Mouse (Mus musculus) MEL (cell line): Measurements from ENCODE around the gene Plcg1. TPM values are rescaled to one million over a fixed set of nuclear protein-coding genes. Genes with fewer than 3 reads are reported as not detected.
A peak's percentile ranks its signal among the peaks of the same experiment; 100 is the strongest.

Experiments used
- DNase-seq: peaks from one replicate; pipeline ENCODE4 v3.0.0; 2011; ENCODE audit warnings: low read depth, low spot score
- H3K27ac ChIP-seq: 2 replicates; pipeline ENCODE4 v1.5.1; 2012; ENCODE audit warnings: low read depth, mild to moderate bottlenecking, control low read depth, low read length, moderate library complexity; ENCODE audit not compliant: control insufficient read depth
- H3K27me3 ChIP-seq, 2 experiments: fragments of 150-350 bp in 1 of 2; sonication (generic) in 1 of 2; 2 replicates each; pipeline ENCODE4 v1.6.1; 2012; ENCODE audit warnings: low read length in 2 of 2, mild to moderate bottlenecking in 2 of 2, improper control_type of control experiment in 1 of 2, moderate library complexity in 1 of 2; ENCODE audit not compliant: insufficient read depth in 2 of 2, control insufficient read depth in 1 of 2
- H3K36me3 ChIP-seq, 2 experiments: 2 replicates each; pipeline ENCODE4 v1.6.1; 2012 to 2014; ENCODE audit warnings: low read length in 2 of 2, improper control_type of control experiment in 1 of 2, inconsistent platforms in 1 of 2, mild to moderate bottlenecking in 1 of 2; ENCODE audit not compliant: insufficient read depth in 2 of 2, control insufficient read depth in 1 of 2
- H3K4me1 ChIP-seq, 2 experiments: fragments of 150-350 bp in 1 of 2; sonication (generic) in 1 of 2; 2 replicates each; pipeline ENCODE4 v1.6.1; 2012; ENCODE audit warnings: low read length in 2 of 2, improper control_type of control experiment in 1 of 2, mild to moderate bottlenecking in 1 of 2; ENCODE audit not compliant: insufficient read depth in 2 of 2, control insufficient read depth in 1 of 2
- H3K4me3 ChIP-seq, 2 experiments: fragments of 150-350 bp in 1 of 2; sonication (generic) in 1 of 2; 2 replicates each; pipeline ENCODE4 v1.5.1; 2012; ENCODE audit warnings: low read depth in 2 of 2, low read length in 2 of 2, mild to moderate bottlenecking in 2 of 2, moderate library complexity in 2 of 2, control low read depth in 1 of 2, improper control_type of control experiment in 1 of 2; ENCODE audit not compliant: control insufficient read depth in 1 of 2, insufficient read depth in 1 of 2
- H3K79me2 ChIP-seq: 2 replicates; pipeline ENCODE4 v1.6.1; 2012; ENCODE audit warnings: mild to moderate bottlenecking, low read length, moderate library complexity; ENCODE audit not compliant: control insufficient read depth, poor library complexity, insufficient read depth
- H3K9ac ChIP-seq: 2 replicates; pipeline ENCODE4 v1.6.1; 2012; ENCODE audit warnings: low read depth, mild to moderate bottlenecking, control low read depth, low read length, moderate library complexity; ENCODE audit not compliant: control insufficient read depth, poor library complexity, severe bottlenecking
- H3K9me3 ChIP-seq: fragments of 150-350 bp; sonication (generic); replicated peaks from 2 replicates; pipeline ENCODE4 v1.6.1; 2012; ENCODE audit warnings: mild to moderate bottlenecking, low read length, improper control_type of control experiment, moderate library complexity; ENCODE audit not compliant: insufficient read depth
- CHD1 ChIP-seq: IDR thresholded peaks from 2 replicates; pipeline ENCODE4 v1.6.1; 2012; ENCODE audit warnings: low read depth, mild to moderate bottlenecking, inconsistent platforms, low read length, improper control_type of control experiment
- CHD2 ChIP-seq: IDR thresholded peaks from 2 replicates; pipeline ENCODE4 v1.6.1; 2011; ENCODE audit warnings: low read length, improper control_type of control experiment
- CTCF ChIP-seq, 3 experiments: IDR thresholded peaks in 2 of 3; conservative IDR thresholded peaks in 1 of 3; 2 replicates each; pipeline ENCODE4 v1.5.1; 2011 to 2012; ENCODE audit warnings: low read length in 3 of 3, low read depth in 2 of 3, mild to moderate bottlenecking in 2 of 3, improper control_type of control experiment in 1 of 3, inconsistent platforms in 1 of 3, mixed read lengths in 1 of 3, moderate library complexity in 1 of 3; ENCODE audit not compliant: control insufficient read depth in 1 of 3, insufficient read depth in 1 of 3, poor library complexity in 1 of 3, severe bottlenecking in 1 of 3
- EP300 ChIP-seq, 2 experiments: IDR thresholded peaks; 2 replicates each; pipeline ENCODE4 v1.6.1; 2011; ENCODE audit warnings: improper control_type of control experiment in 2 of 2, low read length in 2 of 2, low read depth in 1 of 2, mild to moderate bottlenecking in 1 of 2
- ETS1 ChIP-seq: IDR thresholded peaks from 2 replicates; pipeline ENCODE4 v1.6.1; 2012; ENCODE audit warnings: low read depth, mild to moderate bottlenecking, inconsistent platforms, low read length, improper control_type of control experiment, moderate library complexity
- GATA1 ChIP-seq: IDR thresholded peaks from 2 replicates; pipeline ENCODE4 v1.6.1; 2011; ENCODE audit warnings: low read depth, low read length, improper control_type of control experiment
- MAZ ChIP-seq: IDR thresholded peaks from 2 replicates; pipeline ENCODE4 v1.6.1; 2012; ENCODE audit warnings: low read depth, mild to moderate bottlenecking, inconsistent platforms, low read length, improper control_type of control experiment
- MYC ChIP-seq: IDR thresholded peaks from 2 replicates; pipeline ENCODE4 v1.6.1; 2011; ENCODE audit warnings: low read depth, mild to moderate bottlenecking, low read length, improper control_type of control experiment, moderate library complexity
- POLR2A ChIP-seq, 2 experiments: IDR thresholded peaks; 2 replicates each; pipeline ENCODE4 v1.6.1; 2011 to 2012; ENCODE audit warnings: low read length in 2 of 2, mild to moderate bottlenecking in 2 of 2, control low read depth in 1 of 2, improper control_type of control experiment in 1 of 2, low read depth in 1 of 2, moderate library complexity in 1 of 2; ENCODE audit not compliant: control insufficient read depth in 1 of 2, insufficient read depth in 1 of 2, poor library complexity in 1 of 2
- POLR2AphosphoS2 ChIP-seq: IDR thresholded peaks from 2 replicates; pipeline ENCODE4 v1.6.1; 2011; ENCODE audit warnings: low read length, improper control_type of control experiment
- POLR2AphosphoS5 ChIP-seq: IDR thresholded peaks from 2 replicates; pipeline ENCODE4 v1.6.1; 2012; ENCODE audit warnings: low read depth, borderline replicate concordance, mild to moderate bottlenecking, inconsistent platforms, low read length, moderate library complexity, mixed read lengths
- RAD21 ChIP-seq: IDR thresholded peaks from 2 replicates; pipeline ENCODE4 v1.6.1; 2011; ENCODE audit warnings: mild to moderate bottlenecking, low read depth, low read length, improper control_type of control experiment
- RCOR1 ChIP-seq: IDR thresholded peaks from 2 replicates; pipeline ENCODE4 v1.6.1; 2012; ENCODE audit warnings: low read depth, mild to moderate bottlenecking, inconsistent platforms, low read length, improper control_type of control experiment
- SMC3 ChIP-seq: IDR thresholded peaks from 2 replicates; pipeline ENCODE4 v1.6.1; 2011; ENCODE audit warnings: low read depth, low read length, improper control_type of control experiment
- UBTF ChIP-seq: IDR thresholded peaks from 2 replicates; pipeline ENCODE4 v1.6.1; 2012; ENCODE audit warnings: low read depth, mild to moderate bottlenecking, inconsistent platforms, low read length, improper control_type of control experiment, moderate library complexity, borderline replicate concordance; ENCODE audit not compliant: insufficient read depth
- ZC3H11A ChIP-seq: IDR thresholded peaks from 2 replicates; pipeline ENCODE4 v1.6.1; 2012; ENCODE audit warnings: low read depth, mild to moderate bottlenecking, inconsistent platforms, low read length, improper control_type of control experiment
- ZKSCAN1 ChIP-seq: IDR thresholded peaks from 2 replicates; pipeline ENCODE4 v1.6.1; 2012; ENCODE audit warnings: low read depth, mild to moderate bottlenecking, inconsistent platforms, low read length, improper control_type of control experiment, moderate library complexity
- ZMIZ1 ChIP-seq: IDR thresholded peaks from 2 replicates; pipeline ENCODE4 v1.6.1; 2012; ENCODE audit warnings: low read depth, mild to moderate bottlenecking, inconsistent platforms, low read length, improper control_type of control experiment, moderate library complexity
- polyA plus RNA-seq, 2 experiments: library from polyadenylated mRNA; stranded (reverse) in 1 of 2; unstranded in 1 of 2; fragments of >175 nt in 1 of 2; fragments of >200 nt in 1 of 2; gene quantifications; 2 replicates each; pipeline versions ENCODE4 v1.2.1 to v1.2.4; 2012; ENCODE audit warnings: low replicate concordance in 2 of 2, low read depth in 1 of 2; ENCODE audit not compliant: insufficient read length in 2 of 2, insufficient read depth in 1 of 2, missing spikeins in 1 of 2
- total RNA-seq: library from RNA; depleted of rRNA; stranded (reverse); fragments of 300-350 nt; gene quantifications from 2 replicates; pipeline ENCODE4 v1.2.3, GENCODE M21; 2012

The Plcg1 gene
- total and polyA plus RNA-seq, 3 experiments: 15.4 to 27.5 TPM; not detected in 1

DNA sequence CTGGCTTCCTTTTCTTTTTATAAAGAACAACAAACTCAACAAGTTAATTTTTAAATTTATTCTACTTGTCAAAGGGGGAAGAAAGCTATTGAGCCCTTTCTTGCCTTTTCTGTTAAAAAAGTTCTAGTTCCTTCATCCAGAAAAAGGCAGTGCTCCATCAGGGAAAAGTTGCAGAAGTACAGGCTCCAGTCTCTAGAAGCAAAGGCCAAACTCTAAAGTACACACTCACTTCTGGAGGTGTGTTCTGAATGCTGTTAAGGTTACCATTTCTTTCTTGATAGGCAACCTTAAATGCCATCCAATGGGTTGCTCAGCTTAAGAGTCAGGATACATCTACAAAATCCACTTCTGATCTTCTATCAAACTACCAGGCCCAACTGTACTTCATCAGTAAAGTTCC is 58.6 kb downstream of the Plcg1 start:
- Histone ChIP-seq H3K4me3 (no peak overlapping the region), H3K79me2 (no peaks in the 10 kb centered on the region), H3K27ac (no peak overlapping the region), H3K9ac (no peak overlapping the region), H3K4me1 (peaks cover 4 to 6% of the 10 kb centered on the region in 2 experiments; a peak in 2 of 4 replicates), H3K27me3 (no peaks in the 10 kb centered on the region), H3K36me3 (0 out of 4 replicates have a peak, but pooled peaks cover 0 to 2% of the 10 kb centered on the region in 2 experiments), H3K9me3 (no peaks in the 10 kb centered on the region)
- no peak for DNase-seq
- TF ChIP-seq POLR2AphosphoS2 (no peak), RCOR1 (no peak), ZMIZ1 (no peak), GATA1 (no peak), ZKSCAN1 (no peak), CHD1 (no peak), POLR2A (IDR thresholded peaks at IDR 0.05; ENCODE audit: control insufficient read depth in 1 of 2, insufficient read depth in 1 of 2, low read depth in 1 of 2, low read length in 2 of 2, poor library complexity in 1 of 2) (no peak), MAZ (no peak), CHD2 (no peak), EP300 (IDR thresholded peaks at IDR 0.05; ENCODE audit: low read depth in 1 of 2, low read length in 2 of 2) (no peak)

DNA sequence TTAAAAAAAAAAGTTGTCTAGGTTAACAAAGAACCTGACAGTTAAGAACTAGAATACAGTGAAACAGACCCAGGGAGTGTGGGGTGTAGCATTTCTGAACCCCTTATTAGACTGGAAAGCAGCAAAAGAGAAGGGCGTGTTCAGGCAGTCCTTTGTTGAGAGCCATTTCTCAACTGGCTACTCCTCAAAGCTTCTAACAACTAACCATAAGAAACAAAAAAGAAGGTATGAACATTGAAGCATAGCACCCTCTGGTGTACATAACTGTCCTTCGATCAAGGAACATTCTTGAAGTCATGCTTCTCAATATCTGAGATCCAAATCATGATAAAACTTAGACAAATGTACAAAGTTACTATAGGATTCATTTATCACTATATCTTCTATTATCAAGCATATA is 62.0 kb downstream of the Plcg1 start:
- Histone ChIP-seq H3K27ac (no peak overlapping the region), H3K4me1 (peaks cover 4 to 6% of the 10 kb centered on the region in 2 experiments; a peak in 2 of 4 replicates), H3K4me3 (no peak overlapping the region), H3K36me3 (0 out of 4 replicates have a peak, but pooled peaks cover 0 to 2% of the 10 kb centered on the region in 2 experiments), H3K9ac (no peak overlapping the region), H3K9me3 (no peaks in the 10 kb centered on the region), H3K79me2 (no peaks in the 10 kb centered on the region), H3K27me3 (no peaks in the 10 kb centered on the region)
- peak; percentile 16 for DNase-seq
- TF ChIP-seq CTCF (IDR thresholded peaks at IDR 0.05 in 2 of 3, conservative IDR thresholded peaks at IDR 0.05 in 1 of 3; ENCODE audit: control insufficient read depth in 1 of 3, insufficient read depth in 1 of 3, low read depth in 2 of 3, low read length in 3 of 3, poor library complexity in 1 of 3, severe bottlenecking in 1 of 3) (peak in 2 of 3 experiments; percentile 7 to 56; a peak in 2 of 6 replicates), POLR2AphosphoS5 (no peak), ETS1 (no peak), MYC (no peak), RAD21 (peak; percentile 51), UBTF (no peak), ZC3H11A (peak; percentile 48), CHD1 (no peak), SMC3 (peak; percentile 67), ZMIZ1 (no peak)
